Mouse (Mus musculus) kidney, adult 2 months (tissue): ENCODE results near the gene Fgfr4.

ENCODE experiments used
- CTCF ChIP-seq: fragments of 200-500 bp; conservative IDR thresholded peaks from 2 replicates; pipeline ENCODE4 v1.5.1; 2011; ENCODE audit warnings: low read depth, mild to moderate bottlenecking, control low read depth, low read length, moderate library complexity, mixed read lengths; ENCODE audit not compliant: insufficient read depth, insufficient read length
- POLR2A ChIP-seq: fragments of 200-500 bp; IDR thresholded peaks from one replicate; pipeline ENCODE4 v1.6.1; 2011; ENCODE audit warnings: low read depth, low read length, control low read depth

DNA sequence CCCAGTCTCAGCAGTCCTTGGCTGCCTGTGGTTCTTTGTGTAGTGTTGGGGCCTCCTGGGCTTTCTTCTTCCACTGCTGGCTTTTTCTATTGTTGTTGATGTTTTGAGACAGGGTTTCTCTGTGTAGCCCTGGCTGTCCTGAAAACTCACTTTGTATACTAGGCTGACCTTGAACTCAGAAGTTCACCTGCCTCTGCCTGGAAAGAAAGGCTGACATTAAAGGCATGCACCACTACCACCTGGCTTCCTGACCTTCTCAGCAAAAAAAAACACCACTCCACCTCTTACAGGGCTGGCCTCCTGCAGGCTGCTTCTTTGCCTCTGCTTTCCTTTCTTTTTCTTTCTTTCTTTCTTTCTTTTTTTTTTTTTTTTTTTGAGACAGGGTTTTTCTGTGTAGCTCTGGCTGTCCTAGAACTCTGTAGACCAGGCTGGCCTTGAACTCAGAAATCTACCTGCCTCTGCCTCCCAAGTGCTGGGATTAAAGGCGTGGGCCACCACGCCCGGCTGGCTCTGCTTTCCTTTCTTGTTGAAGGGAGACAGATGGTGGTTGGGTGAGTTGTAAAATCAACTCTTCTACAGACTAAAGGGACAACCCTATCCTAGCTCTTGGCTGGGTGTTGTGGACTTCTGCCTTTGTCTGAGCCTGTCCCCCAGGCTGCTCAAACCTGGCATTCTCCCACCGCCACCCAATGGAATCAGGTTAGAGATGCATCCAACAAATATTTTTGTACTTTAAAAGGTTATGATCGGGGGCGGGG lies 53.2 kb downstream of the Fgfr4 start:
- TF ChIP-seq CTCF (no peak), POLR2A (no peak)
